Mouse (Mus musculus) cerebellum, adult 11 months (tissue): Measurements from ENCODE around the gene Syne3.

Source experiments
- DNase-seq: peaks from one replicate; pipeline ENCODE4 v3.0.0; 2022

Gene Syne3

GRCm38 (mm10) chr12:105025271-105025946 is 15.8 kb upstream of the Syne3 start:
- DNase-seq, result peak; percentile 59

- DNase-seq, result no peak
Observed at GRCm38 (mm10) chr12:105022776-105023175, 13.2 kb upstream of the Syne3 start.

GRCm38 (mm10) chr12:105022141-105022540 is 12.5 kb upstream of the Syne3 start:
- no peak for DNase-seq

GRCm38 (mm10) chr12:105021441-105022069 is 11.9 kb upstream of the Syne3 start:
- no peak for DNase-seq

- no peak for DNase-seq
Observed at GRCm38 (mm10) chr12:105019359-105020219, 10.0 kb upstream of the Syne3 start.

- peak; percentile 12 for DNase-seq
Observed at GRCm38 (mm10) chr12:105016639-105017038, 7.0 kb upstream of the Syne3 start.

GRCm38 (mm10) chr12:105016199-105016598 is 6.6 kb upstream of the Syne3 start:
- DNase-seq, result no peak

GRCm38 (mm10) chr12:105013065-105013464 is 3.5 kb upstream of the Syne3 start:
- DNase-seq, result no peak

- DNase-seq, result no peak
Observed at GRCm38 (mm10) chr12:105012314-105012713, 2.7 kb upstream of the Syne3 start.

GRCm38 (mm10) chr12:105011589-105011988 is 2.0 kb upstream of the Syne3 start:
- DNase-seq, result no peak

GRCm38 (mm10) chr12:105010213-105010790 is 693 bp upstream of the Syne3 start:
- DNase-seq, result no peak

GRCm38 (mm10) chr12:105008752-105009178 is 844 bp downstream of the Syne3 start:
- DNase-seq, result no peak

GRCm38 (mm10) chr12:105008150-105008549 is 1.5 kb downstream of the Syne3 start:
- no peak for DNase-seq

GRCm38 (mm10) chr12:105005715-105005972 is 4.0 kb downstream of the Syne3 start:
- no peak for DNase-seq

GRCm38 (mm10) chr12:105004956-105005714 is 4.5 kb downstream of the Syne3 start:
- no peak for DNase-seq

- DNase-seq, result no peak
Observed at GRCm38 (mm10) chr12:105003715-105004114, 5.9 kb downstream of the Syne3 start.

- DNase-seq, result no peak
Observed at GRCm38 (mm10) chr12:105003158-105003557, 6.5 kb downstream of the Syne3 start.

- DNase-seq, result no peak
Observed at GRCm38 (mm10) chr12:105002340-105003132, 7.1 kb downstream of the Syne3 start.

GRCm38 (mm10) chr12:105001317-105001716 is 8.3 kb downstream of the Syne3 start:
- DNase-seq, result no peak

- DNase-seq, result no peak
Observed at GRCm38 (mm10) chr12:105000487-105001283, 8.9 kb downstream of the Syne3 start.

- DNase-seq, result no peak
Observed at GRCm38 (mm10) chr12:104999171-104999570, 10.4 kb downstream of the Syne3 start.
